Mouse (Mus musculus) bone marrow macrophage, adult 2 months (primary cell): Measurements from ENCODE around the gene Gfer. TPM values are rescaled to one million over a fixed set of nuclear protein-coding genes. Genes with fewer than 3 reads are reported as not detected.
A peak's percentile ranks its signal among the peaks of the same experiment; 100 is the strongest.
"Not testable (repeated sequence)": the region's sequence is repeated elsewhere in the genome, so short reads cannot be mapped to it uniquely, and the experiment has no call there.

Source experiments
- H3K27ac ChIP-seq: 2 replicates; pipeline ENCODE4 v1.5.1; 2012; ENCODE audit warnings: low read depth, low read length; ENCODE audit not compliant: insufficient read depth
- H3K4me1 ChIP-seq: 2 replicates; pipeline ENCODE4 v1.6.1; 2012; ENCODE audit warnings: low read length; ENCODE audit not compliant: control insufficient read depth, insufficient read depth
- H3K4me3 ChIP-seq: 2 replicates; pipeline ENCODE4 v1.5.1; 2012; ENCODE audit warnings: mild to moderate bottlenecking, low read length, moderate library complexity; ENCODE audit not compliant: insufficient read depth
- CTCF ChIP-seq: IDR thresholded peaks from 2 replicates; pipeline ENCODE4 v1.5.1; 2012; ENCODE audit warnings: low read depth, mild to moderate bottlenecking, low read length, moderate library complexity
- POLR2A ChIP-seq: IDR thresholded peaks from 2 replicates; pipeline ENCODE4 v1.6.1; 2012; ENCODE audit warnings: mild to moderate bottlenecking, low read depth, low read length, borderline replicate concordance
- polyA plus RNA-seq: library from polyadenylated mRNA; stranded (reverse); fragments of >200 nt; gene quantifications from 2 replicates; pipeline ENCODE4 v1.2.4, GENCODE M21; 2012; ENCODE audit not compliant: missing spikeins, insufficient read depth, insufficient read length

The Gfer gene
- polyA plus RNA-seq, 1 experiment = 21.6 TPM

- Histone ChIP-seq H3K4me3 (peak overlapping the region; percentile 78), H3K27ac (peak overlapping the region; percentile 57), H3K4me1 (peaks cover 5% of the 10 kb centered on the region; the same call in 1 of the 2 replicates)
- TF ChIP-seq POLR2A = peak; percentile 32; the same call in 1 of the 2 replicates
- TF ChIP-seq CTCF = no peak
These were observed 27.3 kb upstream of the Gfer start for GRCm38 (mm10) chr17:24723122-24723880.

GRCm38 (mm10) chr17:24722220-24722924 is 26.4 kb upstream of the Gfer start:
- Histone ChIP-seq H3K4me1 (peaks cover 5% of the 10 kb centered on the region; the same call in 1 of the 2 replicates), H3K27ac (no peak overlapping the region), H3K4me3 (peak overlapping the region; percentile 35)
- no peak for TF ChIP-seq CTCF
- no peak for TF ChIP-seq POLR2A

- not testable (repeated sequence) for H3K4me1 ChIP-seq, H3K27ac ChIP-seq
- peak overlapping the region; percentile 53 for H3K4me3 ChIP-seq
These were observed 25.5 kb upstream of the Gfer start for GRCm38 (mm10) chr17:24721383-24721955.

GRCm38 (mm10) chr17:24720616-24721015 is 24.7 kb upstream of the Gfer start:
- not testable (repeated sequence) for H3K4me1 ChIP-seq
- Histone ChIP-seq H3K4me3 (peak overlapping the region; percentile 67), H3K27ac (peak overlapping the region; percentile 64)

GRCm38 (mm10) chr17:24719494-24720222 is 23.7 kb upstream of the Gfer start:
- no peak for TF ChIP-seq CTCF
- TF ChIP-seq POLR2A = peak; percentile 82
- H3K27ac ChIP-seq = peak overlapping the region; percentile 67
- H3K4me3 ChIP-seq = peak overlapping the region; percentile 73
- H3K4me1 ChIP-seq = peaks cover 5% of the 10 kb centered on the region; the same call in 1 of the 2 replicates

- Histone ChIP-seq H3K4me3 (peak overlapping the region; percentile 73), H3K27ac (0 out of 2 replicates have a peak overlapping the region, but pooled peaks have one; percentile 67)
- not testable (repeated sequence) for H3K4me1 ChIP-seq
These were observed 23.0 kb upstream of the Gfer start for GRCm38 (mm10) chr17:24718938-24719337.

- H3K4me1 ChIP-seq = peaks cover 2% of the 10 kb centered on the region; the same call in 1 of the 2 replicates
- H3K27ac ChIP-seq = no peak within 1 kb of the TSS
These were observed 22.0 kb upstream of the Gfer start, which contains the start of the genes Rnf151 and Rps2 for GRCm38 (mm10) chr17:24717943-24718342. Rnf151 (minus strand) TSS chr17:24718063. Rps2 (plus strand) TSS chr17:24718116.

GRCm38 (mm10) chr17:24716166-24716682 is 20.3 kb upstream of the Gfer start:
- H3K4me1 ChIP-seq = no peaks in the 10 kb centered on the region
- no peak for TF ChIP-seq POLR2A
- TF ChIP-seq CTCF = no peak
- no peak overlapping the region for H3K4me3 ChIP-seq
- no peak overlapping the region for H3K27ac ChIP-seq

More at GRCm38 (mm10) chr17:24717943-24718342, 22.0 kb upstream of the Gfer start, which contains the start of the genes Rnf151 and Rps2:
- H3K4me3 ChIP-seq = peak within 1 kb of the TSS; percentile 73
- no peak for TF ChIP-seq CTCF
- TF ChIP-seq POLR2A = no peak

- Histone ChIP-seq H3K4me1 (no peaks in the 10 kb centered on the region), H3K27ac (no peak overlapping the region), H3K4me3 (no peak overlapping the region)
- TF ChIP-seq POLR2A = no peak
- no peak for TF ChIP-seq CTCF
These were observed 19.6 kb upstream of the Gfer start for GRCm38 (mm10) chr17:24715556-24715955.

GRCm38 (mm10) chr17:24708646-24709045 is 12.7 kb upstream of the Gfer start:
- H3K4me3 ChIP-seq = no peak overlapping the region
- peak overlapping the region; percentile 33; the same call in 1 of the 2 replicates for H3K27ac ChIP-seq
- no peak for TF ChIP-seq CTCF
- no peak for TF ChIP-seq POLR2A
- H3K4me1 ChIP-seq = peaks cover 5% of the 10 kb centered on the region; the same call in 1 of the 2 replicates
